Mouse (Mus musculus): ENCODE measurements around the gene Ano1. TPM values are rescaled to one million over a fixed set of nuclear protein-coding genes. Genes with fewer than 3 reads are reported as not detected.
A peak's percentile ranks its signal among the peaks of the same experiment; 100 is the strongest.

Ano1 gene
- total RNA-seq, 2 experiments from 2014 or later, result 2.4 to 4.6 TPM

GRCm38 (mm10) chr7:144719956-144720355 is 31.8 kb downstream of the Ano1 start:
- DNase-seq (ENCODE audit: extremely low spot score in 1 of 2, low spot score in 1 of 2), result no peak

- no peak for DNase-seq (ENCODE audit: extremely low spot score in 1 of 2, low spot score in 1 of 2)
Observed at GRCm38 (mm10) chr7:144717736-144718135, 34.0 kb downstream of the Ano1 start.

DNA sequence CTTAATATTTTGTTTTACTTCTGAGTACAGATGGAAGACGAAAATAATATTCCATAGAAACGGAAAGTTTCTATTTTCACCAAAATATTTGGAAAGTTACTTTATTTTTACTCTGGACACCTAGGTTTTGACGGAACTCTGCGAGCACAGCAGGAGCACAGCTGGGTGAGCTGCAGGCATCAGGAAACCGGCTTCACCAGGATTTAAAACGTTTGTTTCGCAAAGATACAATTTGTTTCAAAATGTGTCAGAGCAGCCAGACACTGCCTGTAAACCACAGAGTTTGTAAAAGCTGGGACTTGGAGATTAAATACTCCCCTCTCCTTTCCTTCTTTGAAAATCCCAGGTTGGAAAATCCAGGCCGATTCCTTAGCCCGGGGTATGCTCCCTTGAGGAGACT is 53.9 kb downstream of the Ano1 start:
- no peak for DNase-seq (ENCODE audit: extremely low spot score in 1 of 2, low spot score in 1 of 2)

DNA sequence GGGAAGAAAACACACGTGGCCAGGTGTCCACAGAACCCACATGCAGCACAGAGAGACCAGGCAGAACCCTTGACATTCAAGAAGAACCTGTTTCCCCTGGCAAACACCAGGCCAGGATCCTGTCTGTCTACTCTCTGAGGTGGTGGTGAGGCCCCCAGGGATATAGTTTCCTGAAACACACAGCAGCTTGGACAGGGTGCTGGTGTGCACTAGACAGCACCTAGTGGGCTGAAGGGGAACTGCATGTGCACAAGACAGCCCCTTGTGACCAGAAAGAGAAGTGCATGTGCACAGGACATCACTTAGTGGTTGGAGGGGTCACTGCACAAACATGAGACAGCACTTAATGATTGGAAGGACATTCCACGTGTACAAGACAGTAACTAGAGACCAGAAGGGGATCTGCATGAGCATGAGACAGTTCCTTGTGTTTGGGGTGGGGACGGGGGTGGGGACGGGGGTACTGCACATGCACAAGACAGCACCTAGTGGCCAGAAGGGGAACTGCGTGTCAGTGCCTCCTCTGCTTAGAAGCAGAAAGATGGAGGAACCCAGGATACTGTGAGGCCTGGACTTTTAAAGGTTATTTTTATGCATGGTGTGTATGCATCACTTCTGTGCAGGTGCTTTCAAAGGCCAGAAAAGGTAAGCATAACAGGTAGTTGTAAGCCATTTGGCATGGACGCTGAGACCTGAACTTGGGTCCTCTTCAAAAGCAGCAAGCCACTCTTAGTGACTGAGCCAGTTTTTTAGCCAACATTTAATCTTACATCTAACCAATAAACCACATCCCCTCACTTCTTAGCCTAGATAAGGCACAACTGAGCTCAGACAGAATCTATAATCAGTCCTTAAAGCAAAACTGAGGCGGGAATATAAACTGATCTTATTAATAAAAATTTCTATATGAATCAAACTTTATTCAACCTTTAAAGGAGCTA is 54.7 kb downstream of the Ano1 start:
- no peak for DNase-seq (ENCODE audit: extremely low spot score in 1 of 2, low spot score in 1 of 2)

DNA sequence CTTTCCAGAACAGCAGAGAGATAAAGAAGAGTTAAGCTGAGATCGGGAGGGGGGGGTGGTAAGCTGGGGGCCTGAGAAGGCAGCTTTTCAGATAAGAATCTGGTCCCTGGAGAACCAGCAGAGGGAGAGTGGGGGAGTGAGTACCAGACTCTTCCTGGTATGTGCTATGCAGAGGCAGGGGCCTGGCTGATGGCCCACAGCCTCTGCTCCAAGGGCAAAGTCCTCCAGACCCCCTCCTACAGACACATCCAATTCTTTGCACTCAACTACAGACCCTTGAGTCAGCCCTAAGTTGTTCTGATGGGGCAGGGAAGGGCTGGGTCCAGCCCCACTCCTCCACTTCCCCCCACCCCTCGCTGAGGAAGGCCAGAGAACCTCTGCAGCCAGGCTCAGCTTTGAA is 61.9 kb downstream of the Ano1 start:
- DNase-seq (ENCODE audit: extremely low spot score in 1 of 2, low spot score in 1 of 2), result no peak

GRCm38 (mm10) chr7:144689136-144689535 is 62.6 kb downstream of the Ano1 start:
- no peak for DNase-seq (ENCODE audit: extremely low spot score in 1 of 2, low spot score in 1 of 2)

GRCm38 (mm10) chr7:144687663-144688381 is 64.0 kb downstream of the Ano1 start:
- DNase-seq (ENCODE audit: extremely low spot score in 1 of 2, low spot score in 1 of 2), result no peak

- DNase-seq (ENCODE audit: extremely low spot score in 1 of 2, low spot score in 1 of 2), result no peak
Observed at GRCm38 (mm10) chr7:144684947-144685346, 66.8 kb downstream of the Ano1 start.

DNA sequence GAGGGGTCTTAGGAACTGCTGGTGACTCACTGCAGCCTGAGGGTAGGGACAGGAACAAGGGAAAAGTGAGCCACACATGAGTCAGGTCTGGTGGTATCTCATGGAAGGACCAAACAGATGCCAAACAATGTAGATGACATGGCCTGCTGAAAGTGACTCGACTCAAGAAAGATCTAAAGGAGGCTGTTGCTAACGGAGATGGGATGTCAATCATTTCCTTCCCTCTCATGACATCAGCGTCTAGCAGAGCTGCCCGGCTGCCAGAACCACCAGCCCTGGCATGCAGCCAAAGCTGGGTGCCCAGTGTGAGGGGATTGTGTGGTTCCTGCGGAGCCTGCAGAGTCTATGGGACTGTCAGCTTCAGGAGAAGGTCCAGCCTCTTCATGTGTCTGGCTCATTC is 67.3 kb downstream of the Ano1 start:
- DNase-seq (ENCODE audit: extremely low spot score in 1 of 2, low spot score in 1 of 2), result peak; percentile 13 to 18

GRCm38 (mm10) chr7:144680096-144680495 is 71.7 kb downstream of the Ano1 start:
- no peak for DNase-seq (ENCODE audit: extremely low spot score in 1 of 2, low spot score in 1 of 2)

GRCm38 (mm10) chr7:144678241-144679030 is 73.3 kb downstream of the Ano1 start:
- no peak for DNase-seq (ENCODE audit: extremely low spot score in 1 of 2, low spot score in 1 of 2)

GRCm38 (mm10) chr7:144677341-144678086 is 74.3 kb downstream of the Ano1 start:
- no peak for DNase-seq (ENCODE audit: extremely low spot score in 1 of 2, low spot score in 1 of 2)

DNA sequence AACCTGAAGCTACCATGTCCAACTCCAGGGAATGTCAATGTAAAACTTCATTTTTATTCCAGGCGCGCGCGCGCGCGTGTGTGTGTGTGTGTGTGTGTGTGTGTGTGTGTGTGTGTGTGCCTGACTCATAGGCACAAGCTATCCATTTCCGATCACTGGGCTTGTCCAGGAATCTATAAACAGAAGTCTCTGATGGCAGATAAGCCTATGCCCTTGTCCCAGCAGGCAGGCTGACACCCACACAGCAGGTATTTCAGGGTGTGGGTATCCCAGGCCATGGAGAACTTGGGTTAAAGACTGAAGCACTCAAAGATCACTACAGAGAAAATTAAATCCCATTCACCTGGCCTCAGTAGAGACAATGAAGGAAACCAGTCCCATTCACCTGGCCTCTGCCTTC is 76.1 kb downstream of the Ano1 start:
- no peak for DNase-seq (ENCODE audit: extremely low spot score in 1 of 2, low spot score in 1 of 2)

- DNase-seq (ENCODE audit: extremely low spot score in 1 of 2, low spot score in 1 of 2), result no peak
Observed at GRCm38 (mm10) chr7:144669895-144670294, 81.9 kb downstream of the Ano1 start.

DNA sequence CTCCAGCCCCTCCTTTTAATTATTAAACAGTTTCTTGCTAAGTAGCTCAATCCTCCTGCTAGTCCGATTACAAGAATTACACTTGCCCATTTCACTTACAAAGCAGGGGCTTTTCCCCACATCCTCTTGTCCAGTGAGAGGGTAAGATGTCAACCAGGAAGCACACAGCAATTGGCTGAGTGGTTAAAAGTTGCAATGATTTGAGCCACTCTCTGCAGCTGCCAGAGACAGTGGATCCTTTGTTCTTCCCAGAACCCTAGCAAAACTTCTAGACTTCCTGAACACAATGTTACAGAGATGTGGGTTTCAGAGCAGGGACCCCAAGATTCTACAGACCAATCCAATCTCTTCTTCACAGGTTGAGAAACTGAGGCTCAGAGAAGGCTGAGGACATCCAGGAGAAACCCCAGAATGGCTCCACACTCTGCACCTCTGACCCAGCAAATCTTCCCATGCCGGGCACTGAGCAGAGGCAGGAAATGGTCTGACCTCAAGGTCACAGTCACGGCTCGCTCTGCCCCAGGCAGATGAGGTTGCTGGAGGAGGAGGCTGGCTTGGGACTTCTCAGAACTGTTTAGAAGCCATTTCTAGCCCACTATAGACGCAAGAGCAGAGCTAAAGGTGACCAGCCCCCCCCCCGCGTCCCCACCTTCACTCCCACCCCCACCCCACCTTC is 83.0 kb downstream of the Ano1 start:
- DNase-seq (ENCODE audit: extremely low spot score in 1 of 2, low spot score in 1 of 2), result no peak

DNA sequence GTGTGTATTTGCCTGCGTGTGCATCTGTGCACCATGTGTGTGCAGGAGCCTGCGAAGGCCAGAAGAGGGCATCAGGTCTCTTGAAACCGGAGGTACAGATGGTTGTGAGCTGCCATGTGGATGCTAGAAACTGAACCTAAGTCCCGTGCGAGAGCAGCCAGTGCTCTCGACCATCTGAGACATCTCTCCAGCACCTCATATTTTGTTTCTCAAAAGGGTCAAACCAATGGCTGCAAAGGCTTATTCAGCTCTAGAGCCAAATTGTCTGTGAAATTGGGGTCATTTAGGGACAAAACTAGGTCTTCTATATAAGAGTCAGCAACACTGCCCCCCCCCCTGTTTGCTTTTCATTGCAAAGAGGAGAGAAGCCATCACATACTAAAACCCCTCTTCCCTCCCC is 84.7 kb downstream of the Ano1 start:
- no peak for DNase-seq (ENCODE audit: extremely low spot score in 1 of 2, low spot score in 1 of 2)

GRCm38 (mm10) chr7:144665585-144665984 is 86.2 kb downstream of the Ano1 start:
- DNase-seq (ENCODE audit: extremely low spot score in 1 of 2, low spot score in 1 of 2), result no peak

DNA sequence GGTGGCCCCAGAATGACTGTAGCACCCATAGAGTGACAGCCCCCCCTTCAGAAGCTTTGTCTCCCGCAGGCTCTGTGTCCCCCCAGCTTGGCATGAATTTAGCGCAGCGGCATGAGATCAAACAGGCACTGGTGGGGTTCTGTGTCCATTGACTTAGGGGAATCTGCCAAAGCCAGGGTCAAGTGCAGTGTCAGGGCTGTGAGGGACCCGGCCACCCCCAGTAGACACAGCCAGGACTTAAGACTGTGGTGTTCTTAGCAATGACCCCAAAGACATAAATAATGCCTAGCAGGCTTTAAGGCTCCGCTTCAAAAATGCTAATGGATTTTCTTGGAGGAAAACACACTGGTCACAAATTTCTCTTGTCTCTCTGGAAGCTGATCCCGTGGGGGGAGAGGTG is 88.2 kb downstream of the Ano1 start:
- DNase-seq (ENCODE audit: extremely low spot score in 1 of 2, low spot score in 1 of 2), result no peak

DNA sequence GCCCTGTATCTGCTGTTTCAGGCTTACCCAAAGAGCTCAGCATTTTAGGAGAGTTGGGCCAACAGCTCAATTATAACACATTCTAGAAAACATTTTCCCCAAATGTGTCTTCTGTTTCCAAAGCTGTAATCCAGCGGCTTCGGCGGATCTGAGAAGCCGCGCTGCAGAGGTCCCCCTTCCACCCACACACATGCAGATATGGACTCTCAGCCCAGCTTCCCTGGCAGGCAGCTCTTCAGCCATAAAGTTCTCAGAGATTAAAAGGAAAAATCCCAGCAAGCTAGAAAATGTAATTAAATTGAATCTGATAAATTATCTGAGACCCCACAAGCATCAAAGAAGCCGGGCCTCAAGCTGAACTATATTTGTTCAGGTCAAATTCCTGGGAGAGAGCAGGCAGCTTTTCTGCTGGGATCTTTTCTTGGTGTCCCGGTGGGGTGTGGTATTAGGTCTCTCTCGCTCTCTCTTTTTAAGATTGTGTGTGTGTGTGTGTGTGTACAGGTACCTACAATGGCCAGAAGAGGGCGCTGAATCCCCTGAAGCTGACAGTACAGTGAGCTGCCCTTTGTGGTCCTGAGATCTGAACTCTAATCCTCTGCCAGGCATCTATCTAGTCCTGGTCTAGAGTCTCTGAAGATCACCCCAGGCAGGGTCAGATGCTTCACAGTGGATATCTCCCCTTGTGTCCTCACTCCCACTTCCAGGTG is 95.4 kb downstream of the Ano1 start:
- no peak for DNase-seq (ENCODE audit: extremely low spot score in 1 of 2, low spot score in 1 of 2)

Data from layer of hippocampus, postnatal 25 days (tissue).